Mouse (Mus musculus) B cell, adult 2 months (primary cell): ENCODE measurements around the gene Mettl7b.
"Not testable (repeated sequence)": the region's sequence is repeated elsewhere in the genome, so short reads cannot be mapped to it uniquely, and the experiment has no call there.

Source experiments
- DNase-seq, 2 experiments: peaks; one replicate each; pipeline ENCODE4 v3.0.0; 2022

The Mettl7b gene

DNA sequence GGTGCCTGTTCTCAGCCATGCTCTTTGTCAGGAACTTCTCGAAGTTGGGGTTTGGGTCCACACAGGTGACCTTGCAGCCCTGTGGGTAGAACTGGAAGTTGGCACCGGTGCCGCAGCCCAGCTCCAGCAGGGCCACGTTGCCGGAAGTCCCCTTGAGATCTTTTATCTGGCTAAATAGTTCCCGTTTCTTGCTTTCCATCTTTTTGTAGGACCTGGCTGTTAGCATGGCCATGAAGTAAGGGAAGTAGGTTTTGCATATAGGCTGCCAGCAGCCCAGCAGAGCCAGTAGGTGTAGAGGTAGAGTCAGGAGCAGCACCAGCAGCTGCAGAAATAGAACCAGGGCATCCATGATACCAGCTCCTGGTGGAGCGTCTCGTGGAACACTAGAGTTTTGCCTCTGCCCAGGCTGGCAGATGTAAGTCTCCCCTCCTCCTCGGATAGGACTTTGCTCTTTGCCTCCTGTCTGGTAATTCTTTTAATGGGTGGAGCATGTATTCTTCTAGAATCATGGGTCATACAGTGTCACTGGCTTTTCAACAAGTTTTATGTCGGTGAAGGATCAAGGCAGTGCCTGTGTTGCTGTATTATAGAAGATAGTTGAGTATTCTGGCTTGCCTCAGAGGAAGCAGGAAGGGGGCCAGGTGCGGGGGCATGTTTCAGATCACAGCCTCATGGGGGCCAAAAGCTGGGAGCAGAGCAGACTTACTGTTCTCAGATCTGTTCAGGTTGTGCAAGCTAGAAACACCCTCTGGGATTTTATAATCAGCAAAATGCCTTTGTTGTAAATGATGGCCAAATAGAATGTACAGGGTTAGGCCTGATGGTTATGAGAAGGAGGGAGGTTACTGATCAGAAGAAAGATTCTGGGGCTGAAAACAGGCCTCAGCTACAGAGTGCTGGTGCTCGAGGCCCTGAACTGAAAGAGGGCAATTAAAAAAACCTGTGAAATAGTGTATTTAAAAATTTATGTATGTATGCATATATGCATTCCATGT lies at the start of gene Mettl7b:
Gene Mettl7b (minus strand): TSS at position 399 of the 995 bp plus-strand sequence.
- DNase-seq = no peak

DNA sequence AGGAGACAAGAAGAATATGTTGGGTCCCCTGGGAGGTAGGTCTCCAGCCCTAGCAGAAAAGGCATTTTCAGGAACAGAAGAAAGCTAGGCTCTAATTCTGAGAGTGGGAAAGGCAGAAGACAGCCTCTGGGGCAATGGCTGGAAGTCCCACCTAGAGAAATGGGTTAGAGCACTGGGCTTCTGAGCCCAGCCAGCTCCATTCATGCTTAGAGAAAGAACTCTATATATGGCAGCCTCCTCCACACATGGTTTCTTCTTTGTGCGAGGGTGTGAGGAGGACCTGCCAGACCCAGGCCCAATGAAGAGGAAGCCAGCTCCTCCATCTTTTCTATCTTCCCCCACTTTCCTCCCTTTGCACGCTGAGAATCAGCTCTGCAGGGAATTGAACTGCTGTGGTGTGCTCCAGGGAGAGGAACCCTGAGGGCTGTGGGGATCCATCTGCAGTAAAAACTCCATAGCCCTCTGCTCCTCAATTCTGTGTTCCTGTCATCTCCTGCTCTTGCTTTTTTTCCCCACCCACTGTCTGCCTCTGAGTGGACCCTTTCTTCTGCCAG lies 49.6 kb upstream of the Mettl7b start, which contains the start of gene Olfr763:
Gene Olfr763 (plus strand): TSS at position 504 of the 554 bp plus-strand sequence.
- DNase-seq = no peak

DNA sequence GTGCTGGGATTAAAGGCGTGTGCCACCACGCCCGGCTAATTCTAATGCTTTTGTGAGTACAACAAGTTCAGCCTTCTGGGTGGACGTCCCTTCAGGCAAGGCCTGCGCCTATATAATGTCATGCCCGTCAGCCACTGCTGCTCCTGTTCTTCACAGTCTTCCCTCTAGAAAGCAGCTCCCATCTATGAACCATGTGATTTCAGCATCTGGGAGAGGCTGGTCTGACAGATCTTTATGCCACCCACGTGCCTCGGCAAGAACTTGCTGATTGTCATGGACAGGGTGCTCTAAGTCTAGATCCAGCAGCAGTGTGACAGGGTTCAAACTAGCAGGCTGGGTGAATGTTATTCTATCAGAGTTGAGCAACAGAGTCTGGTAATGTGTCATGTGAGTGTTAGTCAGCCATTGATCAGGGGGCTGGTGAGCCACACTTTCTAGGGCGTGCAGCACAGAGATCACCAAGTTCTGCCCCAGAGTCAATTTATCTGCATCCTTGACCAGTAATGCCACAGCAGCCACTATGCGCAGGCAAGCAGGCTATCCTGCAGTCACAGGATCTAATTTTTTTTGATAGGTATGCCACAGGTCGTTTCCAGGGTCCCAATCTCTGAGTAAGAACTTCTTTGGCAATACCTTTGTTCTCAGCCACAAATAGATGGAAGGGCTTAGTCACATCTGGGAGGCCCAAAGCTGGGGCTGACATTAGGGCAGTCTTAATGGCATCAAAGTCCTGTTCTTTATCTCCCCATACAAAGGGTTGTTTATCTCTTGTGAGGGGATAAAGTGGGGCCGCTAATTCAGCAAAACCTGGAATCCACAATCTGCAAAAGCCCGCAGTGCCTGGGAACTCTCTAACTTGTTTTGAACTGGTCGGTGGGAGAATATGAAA lies 43.5 kb upstream of the Mettl7b start:
- DNase-seq = no peak

DNA sequence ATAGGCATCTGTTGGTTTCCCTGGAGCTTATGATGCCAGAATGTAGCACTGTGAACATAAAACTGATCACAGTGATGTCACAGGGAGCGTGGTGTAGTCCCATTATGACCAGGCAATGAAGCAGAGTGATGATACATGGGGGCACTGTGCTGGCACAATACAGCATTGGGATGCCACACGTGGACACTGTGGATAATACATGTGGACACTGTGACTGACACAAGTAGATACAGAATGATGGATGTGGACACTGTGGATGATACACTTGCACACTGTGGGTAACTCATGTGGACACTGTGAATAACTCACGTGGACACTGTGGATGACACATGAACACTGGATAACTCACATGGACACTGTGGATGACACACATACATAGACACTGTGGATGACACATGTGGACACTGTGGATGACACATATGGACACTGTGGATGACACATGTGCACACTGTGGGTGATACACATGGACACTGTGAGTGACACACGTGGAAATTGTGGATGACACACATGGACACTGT lies 35.8 kb upstream of the Mettl7b start:
- no peak for DNase-seq

DNA sequence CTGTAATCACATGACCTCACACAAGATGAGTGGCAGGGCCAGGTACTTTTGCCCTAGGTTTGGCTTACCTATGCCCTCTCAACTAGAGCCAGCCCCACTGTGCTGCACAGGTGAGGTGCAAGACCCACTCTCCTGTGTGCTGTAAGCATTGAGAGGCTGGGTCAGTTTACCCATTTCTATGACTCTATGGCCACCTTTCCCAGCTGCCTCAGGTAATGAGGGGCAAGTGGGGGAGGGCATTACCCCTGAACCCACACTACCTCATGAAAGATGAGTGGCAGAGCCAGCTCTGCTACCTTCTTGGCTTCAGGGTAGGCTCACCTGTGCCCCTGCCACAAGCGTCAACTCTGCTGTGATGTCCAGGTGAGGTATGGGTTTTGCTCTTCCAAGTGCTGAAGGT lies 35.0 kb upstream of the Mettl7b start:
- no peak for DNase-seq

DNA sequence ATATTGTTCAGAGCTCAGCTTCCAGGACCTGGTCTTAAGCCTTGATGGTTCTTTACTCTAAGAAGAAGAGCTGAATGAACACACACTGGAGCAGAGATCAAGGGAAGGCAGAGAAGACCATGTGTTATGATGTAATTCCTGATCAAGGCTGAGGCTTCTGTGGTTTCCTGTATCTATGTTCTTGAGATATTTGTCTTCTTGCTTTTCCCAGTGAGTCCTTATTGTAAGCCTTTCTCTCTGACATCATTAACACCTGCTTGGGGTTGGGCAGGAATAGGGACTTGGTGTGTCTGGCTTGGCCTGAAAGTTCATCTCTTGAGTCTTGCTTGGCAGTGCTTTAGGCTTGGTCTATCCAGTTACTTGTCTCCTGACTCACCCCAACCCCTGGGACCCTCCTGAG lies 30.2 kb upstream of the Mettl7b start:
- no peak for DNase-seq

DNA sequence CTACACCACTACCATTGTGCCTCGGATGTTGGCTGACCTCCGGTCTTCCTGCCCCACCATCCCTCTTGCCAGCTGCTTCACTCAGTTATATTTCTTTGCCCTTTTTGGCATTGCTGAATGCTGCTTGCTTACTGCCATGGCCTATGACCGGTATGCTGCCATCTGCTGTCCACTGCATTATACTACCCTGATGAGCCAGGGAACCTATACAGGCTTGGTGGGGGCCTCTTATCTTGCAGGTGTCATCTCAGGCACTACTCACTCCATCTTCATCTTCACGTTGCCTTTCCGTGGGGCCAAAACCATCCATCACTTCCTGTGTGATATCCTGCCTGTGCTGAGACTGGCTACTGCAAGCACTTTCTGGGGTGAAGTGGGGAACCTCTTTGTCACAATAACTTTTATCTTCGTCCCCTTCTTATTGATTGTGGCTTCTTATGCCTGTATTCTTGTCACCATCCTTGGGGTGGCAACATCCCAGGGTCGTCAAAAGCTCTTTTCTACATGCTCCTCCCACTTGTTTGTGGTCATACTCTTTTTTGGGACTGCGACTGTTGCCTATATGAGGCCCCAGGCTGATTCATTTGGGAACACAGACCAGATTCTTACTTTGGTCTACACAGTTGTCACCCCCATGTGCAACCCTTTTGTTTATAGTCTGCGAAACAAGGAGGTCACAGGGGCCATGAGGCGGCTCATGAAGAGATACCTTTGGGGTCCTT lies 29.5 kb upstream of the Mettl7b start:
- DNase-seq = not testable (repeated sequence)

DNA sequence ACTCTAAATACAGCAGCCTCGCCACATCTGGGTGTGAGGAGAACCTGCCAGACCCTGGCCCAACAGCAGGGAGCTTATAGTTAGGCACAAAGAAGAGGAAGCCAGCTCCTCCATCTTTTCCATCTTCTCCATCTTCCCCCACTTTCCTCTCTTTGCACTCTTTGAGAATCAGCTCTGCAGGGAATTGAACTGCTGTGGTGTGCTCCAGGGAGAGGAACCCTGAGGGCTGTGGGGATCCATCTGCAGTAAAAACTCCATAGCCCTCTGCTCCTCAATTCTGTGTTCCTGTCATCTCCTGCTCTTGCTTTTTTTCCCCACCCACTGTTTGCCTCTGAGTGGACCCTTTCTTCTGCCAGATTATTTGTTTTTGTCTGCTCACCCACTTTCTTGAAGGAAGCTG lies 28.3 kb upstream of the Mettl7b start, which contains the start of gene Olfr9:
Gene Olfr9 (plus strand): TSS at position 301 of the 400 bp plus-strand sequence.
- DNase-seq = not testable (repeated sequence)

DNA sequence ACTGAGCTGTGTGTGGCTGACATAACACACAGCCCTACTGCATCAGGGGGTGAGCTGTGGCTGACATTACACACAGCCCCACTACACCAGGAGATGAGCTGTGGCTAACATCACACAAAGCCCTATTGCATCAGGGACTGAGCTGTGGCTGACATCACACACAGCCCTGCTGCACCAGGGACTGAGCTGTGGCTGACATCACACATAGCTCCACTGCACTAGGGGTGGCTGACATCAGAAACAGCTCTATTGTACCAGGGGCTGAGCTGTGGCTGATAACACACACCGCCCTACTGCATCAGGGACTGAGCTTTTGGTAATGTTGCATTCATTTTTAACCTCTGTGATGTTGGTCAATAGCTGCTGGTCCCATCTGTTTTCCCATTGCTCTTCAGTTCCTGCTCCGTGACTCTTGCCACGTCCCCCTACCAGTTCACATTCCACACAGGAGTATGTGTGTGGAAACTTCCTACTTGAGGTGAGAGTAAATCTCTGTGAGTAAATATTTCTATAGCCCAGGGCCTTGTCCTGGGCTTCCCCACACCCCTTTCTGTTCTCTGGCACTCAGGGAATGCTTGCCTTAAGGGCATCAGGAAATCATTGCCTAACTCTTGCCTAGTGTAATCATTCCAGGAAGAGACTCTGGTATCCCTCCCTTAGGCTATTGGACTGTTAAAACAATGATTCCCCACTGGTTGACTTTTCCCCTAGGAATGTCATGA lies 20.0 kb upstream of the Mettl7b start:
- DNase-seq = no peak

DNA sequence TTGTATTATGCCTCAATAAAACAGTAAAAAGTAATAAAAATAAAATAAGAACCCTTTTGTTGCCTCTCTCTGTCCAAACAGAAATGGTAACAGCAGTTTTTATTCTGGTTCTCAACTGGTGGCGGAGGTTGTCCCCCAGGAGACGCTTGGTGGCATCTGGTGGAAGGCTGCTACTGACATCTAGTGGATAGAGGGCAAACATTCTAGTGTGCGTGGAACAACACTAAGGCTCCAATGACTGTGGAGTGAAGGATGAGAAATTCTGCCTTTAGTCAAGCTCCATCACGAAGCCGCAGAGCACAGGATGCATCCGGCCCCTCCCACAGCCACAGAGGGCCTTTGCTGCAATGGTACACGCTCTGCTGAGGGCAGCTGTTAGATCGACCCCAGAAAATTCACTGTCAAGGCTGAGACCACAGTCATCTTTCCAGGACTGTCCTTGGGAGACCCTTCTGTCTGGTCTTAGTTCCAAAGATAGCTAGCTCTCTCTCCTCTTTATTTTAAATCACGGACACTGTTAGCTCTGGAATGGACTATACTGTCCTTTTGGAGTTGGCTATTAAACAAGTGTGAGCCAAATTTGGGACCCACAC lies 16.8 kb upstream of the Mettl7b start:
- DNase-seq = peak; percentile 4 to 7

DNA sequence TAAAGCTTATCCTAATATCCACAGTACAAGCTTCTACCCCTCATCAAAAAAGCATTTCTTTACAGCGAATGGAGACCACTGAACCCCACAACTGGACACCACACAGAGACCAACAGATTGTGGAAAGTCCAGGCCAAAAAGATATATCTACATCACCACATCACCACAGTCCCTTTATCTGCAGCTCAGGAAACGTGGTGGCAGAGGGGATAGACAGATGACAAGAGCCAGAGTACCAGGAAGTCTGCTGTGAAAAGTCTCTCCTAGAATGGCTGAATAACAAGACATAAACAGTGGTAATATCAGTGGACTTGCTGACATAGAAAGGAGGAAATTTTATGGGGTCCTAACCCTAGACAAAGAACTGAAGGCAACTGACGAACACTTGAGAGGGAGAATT lies 15.6 kb upstream of the Mettl7b start:
- no peak for DNase-seq

DNA sequence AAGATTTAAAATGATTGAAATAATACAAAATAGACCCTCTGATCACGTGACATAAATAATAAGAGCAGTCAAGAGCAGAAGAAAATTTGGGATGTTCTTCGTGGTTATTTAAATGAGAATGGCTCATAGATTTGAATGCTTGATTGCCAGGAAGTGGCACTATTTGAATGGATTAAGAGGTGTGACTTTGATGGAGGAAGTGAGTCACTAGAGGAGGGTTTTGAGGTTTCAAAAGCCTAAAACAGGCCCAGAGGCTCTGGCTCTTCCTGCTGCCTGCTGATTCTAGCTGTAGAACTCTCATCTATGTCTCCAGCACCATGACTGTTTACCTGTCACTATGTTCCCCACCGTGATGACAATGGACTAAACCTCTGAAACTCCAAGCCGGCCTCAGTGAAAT lies 12.1 kb upstream of the Mettl7b start:
- DNase-seq = no peak

DNA sequence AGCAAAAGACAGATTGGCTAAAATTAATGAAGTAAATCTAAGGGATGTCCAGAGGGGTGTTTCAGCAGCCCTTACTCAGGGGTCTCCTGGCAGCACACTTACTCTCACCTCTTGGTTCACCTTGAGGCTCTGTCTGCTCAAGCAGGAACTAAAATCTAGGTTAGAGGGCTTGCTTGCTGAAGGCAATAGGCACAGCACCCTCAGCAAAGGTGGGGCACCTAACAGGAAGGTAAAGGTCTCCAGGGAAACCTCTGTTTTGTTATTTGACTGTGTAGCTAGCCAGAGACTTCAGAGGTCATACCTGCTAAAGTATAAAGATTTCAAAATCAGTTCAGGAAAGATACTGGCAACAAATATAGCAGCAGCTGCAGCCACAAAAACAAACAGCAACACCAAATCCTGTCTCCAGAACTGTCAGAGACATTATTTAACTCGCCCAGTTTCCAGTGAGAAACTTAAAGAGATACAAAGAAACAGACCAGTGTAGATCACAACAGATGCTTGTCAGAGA lies 10.0 kb upstream of the Mettl7b start:
- DNase-seq = no peak

DNA sequence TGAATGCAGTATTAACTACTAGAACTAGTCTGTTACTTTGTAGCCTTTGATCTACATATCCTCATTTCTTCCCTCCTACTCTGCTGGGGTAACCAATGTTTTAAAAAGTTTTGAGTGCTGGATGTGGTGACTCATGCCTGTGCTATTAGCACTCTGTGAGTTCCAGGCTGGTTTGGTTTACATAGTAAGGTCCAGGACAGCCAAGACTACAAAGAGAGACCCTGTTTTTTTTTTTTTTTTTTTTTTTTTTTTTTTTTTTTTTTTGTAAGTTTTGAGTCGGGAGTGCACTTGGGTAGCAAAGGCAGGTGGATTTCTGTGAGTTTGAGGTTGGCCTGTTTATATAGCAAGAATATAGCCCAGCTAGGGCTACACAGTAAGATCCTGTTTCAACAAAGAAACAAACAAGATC lies 7.6 kb upstream of the Mettl7b start:
- DNase-seq = no peak

DNA sequence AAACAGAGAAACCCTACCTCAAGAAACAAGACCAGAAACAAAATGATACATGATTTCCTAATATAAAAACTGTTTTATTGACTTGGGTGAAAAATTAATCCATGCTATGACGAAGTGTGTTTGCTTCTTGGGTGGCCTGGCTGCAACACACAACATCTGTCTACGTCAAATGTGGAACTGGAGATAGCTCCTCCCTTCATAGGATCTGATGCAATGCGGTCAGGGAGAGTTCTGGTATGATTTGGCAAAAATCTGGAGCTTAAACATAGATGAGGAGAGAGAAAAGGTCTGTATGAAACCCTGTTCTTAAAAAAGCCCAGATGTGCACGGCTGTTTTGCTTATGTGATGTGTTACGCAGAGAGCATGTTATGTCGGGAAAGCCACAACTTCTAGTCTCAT lies 5.1 kb upstream of the Mettl7b start:
- no peak for DNase-seq

DNA sequence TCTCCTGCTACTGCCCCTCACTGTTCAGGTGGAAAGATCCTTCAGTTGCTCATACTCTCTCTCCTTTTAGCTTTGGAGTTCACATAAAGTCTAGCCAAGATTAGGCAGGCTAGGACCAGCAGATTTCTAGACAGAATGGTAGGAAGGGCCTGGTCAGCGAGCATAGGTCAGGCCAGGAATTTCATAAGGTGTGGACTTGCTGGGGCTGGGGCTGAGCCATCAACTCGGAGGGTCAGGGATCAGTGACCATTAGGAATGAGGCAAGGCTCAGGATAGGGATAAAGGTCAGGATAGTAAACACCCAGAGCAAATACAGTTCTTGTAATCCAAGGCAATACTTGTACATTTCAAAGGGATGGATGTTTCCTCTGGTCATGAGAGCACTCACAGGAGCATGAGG lies 4.2 kb upstream of the Mettl7b start:
- no peak for DNase-seq

DNA sequence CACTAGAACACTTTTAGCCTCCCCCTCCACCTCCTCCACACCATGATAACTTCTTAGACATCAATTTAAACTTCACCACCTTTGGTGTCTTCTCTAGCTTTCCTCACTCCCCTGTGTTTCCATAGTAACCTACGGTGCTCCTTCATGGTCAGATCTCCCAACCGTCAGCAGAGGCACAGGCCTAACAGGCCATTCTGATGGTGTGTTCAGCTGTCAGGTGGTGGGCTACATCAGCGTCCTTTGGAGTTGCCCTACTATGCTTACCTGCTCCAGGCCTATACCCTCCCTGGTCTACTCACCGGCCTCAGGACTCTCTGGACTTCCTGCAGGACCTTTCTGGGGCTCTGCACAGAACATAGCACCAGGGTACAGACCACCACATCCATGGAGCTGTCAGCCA lies 646 bp downstream of the Mettl7b start:
- no peak for DNase-seq

DNA sequence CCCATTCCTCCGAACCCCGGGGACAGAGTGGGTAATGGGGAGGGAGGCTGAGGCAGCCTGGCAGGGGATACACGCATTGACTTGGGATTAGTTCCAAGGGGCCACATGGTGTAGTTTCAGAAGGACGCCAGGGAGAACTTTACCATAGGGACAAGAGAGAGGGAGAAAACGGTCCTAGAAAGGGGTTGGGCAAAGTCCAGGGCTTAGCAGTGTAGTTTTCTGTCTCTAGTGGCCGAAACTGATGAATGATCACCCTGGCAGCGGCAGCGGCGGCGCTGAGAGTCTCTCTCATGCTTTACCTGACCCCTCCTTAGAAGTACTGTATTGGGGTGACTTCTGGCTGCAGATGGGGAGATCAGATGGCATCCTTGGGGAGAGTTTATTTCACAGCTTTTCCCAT lies 2.4 kb downstream of the Mettl7b start:
- DNase-seq = no peak

DNA sequence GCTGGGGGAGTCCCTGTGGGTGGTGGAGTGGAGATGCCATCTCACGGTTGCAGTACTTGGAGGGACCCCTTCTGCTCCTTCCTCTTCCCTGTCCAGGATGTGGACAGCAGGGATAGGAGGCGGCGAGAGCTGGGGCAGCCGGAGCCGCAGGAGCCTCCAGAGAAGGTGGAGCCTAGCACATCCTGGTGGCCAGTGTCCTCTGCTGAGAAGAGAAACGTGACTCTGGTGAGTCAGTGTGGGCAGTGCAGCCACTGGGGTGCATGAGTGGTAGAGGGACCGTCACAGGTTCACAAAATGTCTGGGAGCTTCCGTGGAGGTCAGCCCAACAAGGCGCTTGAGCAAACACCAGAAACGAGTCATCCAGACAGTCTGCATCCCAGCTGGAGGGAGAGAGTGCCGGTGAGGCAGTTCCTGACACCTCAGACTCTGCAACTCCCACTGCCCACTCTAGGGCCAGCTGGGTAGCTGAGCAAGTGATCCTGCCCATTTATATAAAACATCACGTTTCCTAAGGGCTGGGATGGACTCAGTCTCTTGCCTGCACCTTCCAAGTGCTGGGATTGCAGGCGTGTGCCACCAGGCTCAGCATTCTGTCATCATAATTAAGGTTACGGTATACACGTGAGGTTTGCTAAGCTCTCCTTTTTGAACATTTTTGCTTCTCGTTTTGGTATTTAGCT lies 10.4 kb downstream of the Mettl7b start:
- no peak for DNase-seq

DNA sequence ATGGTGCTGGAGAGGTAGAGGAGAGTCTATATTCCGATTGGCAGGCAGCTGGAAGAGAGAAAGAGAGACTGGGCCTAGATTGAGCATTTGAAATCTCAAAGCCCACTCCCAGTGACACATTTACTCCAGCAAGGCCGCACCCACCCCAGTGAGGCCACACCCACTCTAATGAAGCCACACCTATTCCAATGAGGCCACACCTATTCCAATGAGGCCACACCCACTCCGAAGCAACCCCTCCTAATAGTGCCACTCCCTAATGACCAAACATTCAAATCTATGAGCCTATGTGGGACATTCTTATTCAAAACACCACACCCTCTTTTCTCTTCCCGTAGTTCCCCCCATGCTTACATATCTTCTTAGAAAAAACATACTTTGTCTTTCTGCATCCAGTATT lies 13.3 kb downstream of the Mettl7b start:
- no peak for DNase-seq
